In the genomic region with DNA sequence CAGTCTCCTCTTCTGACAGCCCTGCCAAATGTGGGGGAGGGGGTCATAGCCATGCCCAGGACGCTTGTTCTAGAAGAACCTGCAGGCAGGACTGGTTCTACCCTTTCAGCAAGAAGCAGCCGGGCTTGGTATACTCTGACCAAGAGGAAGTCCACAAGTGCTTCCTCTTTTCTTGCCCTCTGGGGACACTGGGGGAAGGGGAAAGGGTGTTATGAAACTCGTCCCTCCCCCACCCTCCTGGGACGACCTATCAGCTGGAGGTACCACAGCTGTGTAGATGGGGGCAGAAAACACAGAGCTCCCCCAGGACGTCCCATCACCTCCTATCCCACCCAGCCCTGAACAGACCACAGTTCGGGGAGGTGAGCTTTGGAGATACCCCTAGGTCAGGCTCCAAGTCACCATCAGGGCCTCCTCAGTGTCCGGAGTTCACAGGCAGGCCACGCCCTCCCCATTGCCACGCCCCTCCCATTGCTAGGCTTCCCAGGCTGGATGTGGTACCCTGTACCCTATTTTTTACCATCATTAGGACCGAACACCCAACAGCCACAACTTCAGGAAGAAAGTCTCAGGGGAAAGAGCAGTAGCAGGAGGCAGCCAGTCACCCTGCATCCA, we compare ENCODE assay signal across 12 mouse cellular contexts. TPM values are rescaled to one million over a fixed set of nuclear protein-coding genes. Genes with fewer than 3 reads are reported as not detected.
A peak's percentile ranks its signal among the peaks of the same experiment; 100 is the strongest.
DNase-seq lines count a peak whose midpoint lies in the region; ATAC-seq and TF ChIP-seq lines count a peak whose summit lies in the region.
"Had no signal": no experiment of that assay in that cellular context is flagged by ENCODE, and none has a peak within 500 bp of the region (broad histone marks: within the 10 kb centered on the region; RNA-seq: fewer than 3 reads in every experiment).

No protein-coding gene starts in this region.

- H3K9ac ChIP-seq in MEL (ENCODE audit: control insufficient read depth, low read depth, low read length, poor library complexity, severe bottlenecking): no peak overlapping the region
- H3K9ac ChIP-seq in liver, embryonic 11.5 days (ENCODE audit: low read depth, low read length): no peak overlapping the region
- H3K9ac ChIP-seq: midbrain, embryonic 12.5 days had no signal

- no peak for TF ChIP-seq RAD21 in MEL (IDR thresholded peaks at IDR 0.05; ENCODE audit: low read depth, low read length)

- WGBS in liver, embryonic 11.5 days: 20% methylated on average over 10 of the region's 10 CpGs

- H3K9me3 ChIP-seq in MEL (replicated peaks; ENCODE audit: insufficient read depth, low read length): no peaks in the 10 kb centered on the region
- no peaks in the 10 kb centered on the region for H3K9me3 ChIP-seq in liver, embryonic 11.5 days (ENCODE audit: control insufficient read depth, low read length)
- H3K9me3 ChIP-seq: midbrain, embryonic 12.5 days had no signal

- no peak for TF ChIP-seq CTCF in MEL (IDR thresholded peaks at IDR 0.05 in 2 of 3, conservative IDR thresholded peaks at IDR 0.05 in 1 of 3; ENCODE audit: control insufficient read depth in 1 of 3, insufficient read depth in 1 of 3, low read depth in 2 of 3, low read length in 3 of 3, poor library complexity in 1 of 3, severe bottlenecking in 1 of 3)

- TF ChIP-seq EP300 in MEL (IDR thresholded peaks at IDR 0.05; ENCODE audit: low read depth in 1 of 2, low read length in 2 of 2): no peak

- no peak; the same call in 1 of the 2 replicates for ATAC-seq in liver, embryonic 11.5 days (replicated peaks; ENCODE audit: low FRiP score)
- peak; percentile 97 for ATAC-seq in monocyte, adult 5-6 weeks (replicated peaks; ENCODE audit: insufficient number of reproducible peaks, low FRiP score, low TSS enrichment, poor library complexity, severe bottlenecking)
- ATAC-seq in activated CD4-positive, CD25-positive, alpha-beta regulatory T cell, adult 4 months: no peak
- ATAC-seq in CD4-positive, CD25-positive, alpha-beta regulatory T cell, adult 4 months: no peak
- ATAC-seq: intestine, postnatal 0 days had no signal

- no peak overlapping the region for H3K4me3 ChIP-seq in MEL (ENCODE audit: control insufficient read depth in 1 of 2, insufficient read depth in 1 of 2, low read depth in 2 of 2, low read length in 2 of 2)
- H3K4me3 ChIP-seq in liver, embryonic 11.5 days (ENCODE audit: low read depth, low read length): no peak overlapping the region
- H3K4me3 ChIP-seq: midbrain, embryonic 12.5 days had no signal

- H3K36me3 ChIP-seq in MEL (ENCODE audit: control insufficient read depth in 1 of 2, insufficient read depth in 2 of 2, low read length in 2 of 2): no peaks in the 10 kb centered on the region
- H3K36me3 ChIP-seq in liver, embryonic 11.5 days (ENCODE audit: control insufficient read depth, insufficient read depth, low read length): no peaks in the 10 kb centered on the region
- H3K36me3 ChIP-seq: midbrain, embryonic 12.5 days had no signal

- H3K4me1 ChIP-seq in MEL (ENCODE audit: control insufficient read depth in 1 of 2, insufficient read depth in 2 of 2, low read length in 2 of 2): no peaks in the 10 kb centered on the region
- no peaks in the 10 kb centered on the region for H3K4me1 ChIP-seq in liver, embryonic 11.5 days (replicated peaks; ENCODE audit: control insufficient read depth, insufficient read depth, low read length)
- H3K4me1 ChIP-seq: midbrain, embryonic 12.5 days had no signal

- H3K4me2 ChIP-seq in liver, embryonic 11.5 days: peak overlapping the region; percentile 15
- H3K4me2 ChIP-seq: midbrain, embryonic 12.5 days had no signal

- no peaks in the 10 kb centered on the region for H3K79me2 ChIP-seq in MEL (ENCODE audit: control insufficient read depth, insufficient read depth, low read length, poor library complexity)

- peak; percentile 98 for DNase-seq in heart, adult 11 months
- no peak for DNase-seq in heart, postnatal 4 days
- peak; percentile 28 for DNase-seq in MEL (ENCODE audit: low read depth, low spot score)
- DNase-seq in liver, embryonic 11.5 days (ENCODE audit: low spot score): no peak
- no peak for DNase-seq in right cerebral cortex, postnatal 25 days
- DNase-seq: cerebellum, adult 18-20 months had no signal

- TF ChIP-seq POLR2A in MEL (IDR thresholded peaks at IDR 0.05; ENCODE audit: control insufficient read depth in 1 of 2, insufficient read depth in 1 of 2, low read depth in 1 of 2, low read length in 2 of 2, poor library complexity in 1 of 2): no peak

- H3K27ac ChIP-seq in MEL (ENCODE audit: control insufficient read depth, low read depth, low read length): no peak overlapping the region
- no peak overlapping the region for H3K27ac ChIP-seq in liver, embryonic 11.5 days (ENCODE audit: low read depth, low read length)
- H3K27ac ChIP-seq: midbrain, embryonic 12.5 days had no signal

- no peaks in the 10 kb centered on the region for H3K27me3 ChIP-seq in MEL (ENCODE audit: control insufficient read depth in 1 of 2, insufficient read depth in 2 of 2, low read length in 2 of 2)
- no peaks in the 10 kb centered on the region for H3K27me3 ChIP-seq in liver, embryonic 11.5 days (replicated peaks; ENCODE audit: control insufficient read depth, insufficient read depth, low read length)
- H3K27me3 ChIP-seq: midbrain, embryonic 12.5 days had no signal

TF ChIP-seq in MEL, 35 proteins besides CTCF, POLR2A, EP300 and RAD21:
- TF ChIP-seq MXI1 (IDR thresholded peaks at IDR 0.05; ENCODE audit: low read depth, low read length) (no peak), E2F4 (IDR thresholded peaks at IDR 0.05; ENCODE audit: borderline replicate concordance, low read depth, low read length) (no peak), POLR2AphosphoS2 (IDR thresholded peaks at IDR 0.05; ENCODE audit: low read length) (no peak), TCF12 (IDR thresholded peaks at IDR 0.05; ENCODE audit: low read depth, low read length) (no peak), ZKSCAN1 (IDR thresholded peaks at IDR 0.05; ENCODE audit: low read depth, low read length) (no peak), GATA1 (IDR thresholded peaks at IDR 0.05; ENCODE audit: low read depth, low read length) (no peak), MAX (IDR thresholded peaks at IDR 0.05; ENCODE audit: low read length) (no peak)

RNA-seq across cellular contexts. Expression of a gene that starts 17.6 kb away (rescaled TPM):
- total RNA-seq in heart, postnatal 4 days (2021): 1 to 10 TPM; 1.1 to 1.2 TPM
- not detected in 2 replicates for total RNA-seq in MEL (2012; rRNA removed)
- not detected for polyA plus RNA-seq in MEL (2012; ENCODE audit: insufficient read depth in 1 of 2, insufficient read length in 2 of 2, low read depth in 1 of 2, low replicate concordance in 2 of 2, missing spikeins in 1 of 2)
- polyA plus RNA-seq in liver, embryonic 11.5 days (2014; fragmentation: Nextera tagmentation; extraction: Ambion mirVana): 5.1 and 5.2 TPM in 2 replicates
- total RNA-seq in monocyte, adult 5-6 weeks (2017): 404 to 550 TPM (median 548 TPM) in 3 replicates
- polyA plus RNA-seq in activated CD4-positive, CD25-positive, alpha-beta regulatory T cell, adult 4 months (2017; shearing (Covaris generic)): under 1 TPM in 1 of 2 experiments, not detected in 1; 0.97 TPM
- polyA plus RNA-seq in CD4-positive, CD25-positive, alpha-beta regulatory T cell, adult 4 months (2017; shearing (Covaris generic)): under 1 TPM; 0.61 to 0.67 TPM

RNA-seq across cellular contexts. Expression of a gene that starts 24.9 kb away (rescaled TPM):
- total RNA-seq in heart, postnatal 4 days (2021): 10 to 100 TPM; 24.1 to 25.3 TPM
- total RNA-seq in MEL (2012; rRNA removed): not detected in 2 replicates
- not detected for polyA plus RNA-seq in MEL (2012; ENCODE audit: insufficient read depth in 1 of 2, insufficient read length in 2 of 2, low read depth in 1 of 2, low replicate concordance in 2 of 2, missing spikeins in 1 of 2)
- 1.5 and 2.0 TPM in 2 replicates for polyA plus RNA-seq in liver, embryonic 11.5 days (2014; fragmentation: Nextera tagmentation; extraction: Ambion mirVana)
- not detected in 3 replicates for total RNA-seq in monocyte, adult 5-6 weeks (2017)
- polyA plus RNA-seq in activated CD4-positive, CD25-positive, alpha-beta regulatory T cell, adult 4 months (2017; shearing (Covaris generic)): not detected
- not detected for polyA plus RNA-seq in CD4-positive, CD25-positive, alpha-beta regulatory T cell, adult 4 months (2017; shearing (Covaris generic))

RNA-seq across cellular contexts. Expression of a gene that starts 59.0 kb away (rescaled TPM):
- total RNA-seq in heart, postnatal 4 days (2021): not detected
- not detected in 2 replicates for total RNA-seq in MEL (2012; rRNA removed)
- not detected for polyA plus RNA-seq in MEL (2012; ENCODE audit: insufficient read depth in 1 of 2, insufficient read length in 2 of 2, low read depth in 1 of 2, low replicate concordance in 2 of 2, missing spikeins in 1 of 2)
- not detected in 2 replicates for polyA plus RNA-seq in liver, embryonic 11.5 days (2014; fragmentation: Nextera tagmentation; extraction: Ambion mirVana)
- total RNA-seq in monocyte, adult 5-6 weeks (2017): not detected in 3 replicates
- polyA plus RNA-seq in activated CD4-positive, CD25-positive, alpha-beta regulatory T cell, adult 4 months (2017; shearing (Covaris generic)): not detected
- polyA plus RNA-seq in CD4-positive, CD25-positive, alpha-beta regulatory T cell, adult 4 months (2017; shearing (Covaris generic)): not detected
- polyA plus RNA-seq: intestine, postnatal 0 days; stomach, embryonic 14.5 days had no signal

Comparison
In these comparisons a context has a peak if more than half of its experiments do, and no peak if none do; other contexts are left out.
1. DNase-seq: peak in heart, adult 11 months (single experiment) and MEL (single experiment); none in heart, postnatal 4 days (single experiment), liver, embryonic 11.5 days (single experiment) and right cerebral cortex, postnatal 25 days (single experiment).